Mouse (Mus musculus) gastrocnemius, postnatal 36 days (tissue): ENCODE measurements around the gene Pacsin3. TPM values are rescaled to one million over a fixed set of nuclear protein-coding genes. Genes with fewer than 3 reads are reported as not detected.
"Not testable (repeated sequence)": the region's sequence is repeated elsewhere in the genome, so short reads cannot be mapped to it uniquely, and the experiment has no call there.

Experiments
- DNase-seq, 2 experiments: peaks; one replicate each; pipeline ENCODE4 v3.0.0; 2022
- intact Hi-C: fragments of 180-260 bp; cut with DNase I; formaldehyde crosslinking; loops from one replicate; pipeline ENCODE4 v1.15.1; 2025
- long read RNA-seq, 2 experiments: library from polyadenylated mRNA; stranded (forward); transcript quantifications; one replicate each; pipeline ENCODE4 v2.0.0; 2021
- total RNA-seq, 2 experiments: library from RNA; stranded (reverse); gene quantifications; 2 replicates each; pipeline ENCODE4 v1.2.3; 2021

The Pacsin3 gene
- 100 to 1,000 TPM; 333 to 372 TPM for total RNA-seq
- long read RNA-seq, experiment 1, transcript Pacsin3-215 (11 exons, 1,859 nt), result minor isoform, 5 of 328 reads
- long read RNA-seq, experiment 1, transcript Pacsin3-202 (10 exons, 1,867 nt), result minor isoform, 13 of 328 reads
- long read RNA-seq, experiment 1, transcript Pacsin3-201 (11 exons, 1,862 nt), result major isoform, 22 of 328 reads
- long read RNA-seq, experiment 1, partial matches to known transcripts, result 161 of 328 reads
- long read RNA-seq, experiment 1, other reads (novel, unspliced or antisense), result 125 of 328 reads
- long read RNA-seq, experiment 2, transcript Pacsin3-202 (10 exons, 1,867 nt), result major isoform, 17 of 355 reads
- long read RNA-seq, experiment 2, transcript Pacsin3-215 (11 exons, 1,859 nt), result minor isoform, 7 of 355 reads
- long read RNA-seq, experiment 2, transcript Pacsin3-201 (11 exons, 1,862 nt), result major isoform, 17 of 355 reads
- long read RNA-seq, experiment 2, partial matches to known transcripts, result 123 of 355 reads
- long read RNA-seq, experiment 2, other reads (novel, unspliced or antisense), result 190 of 355 reads

DNA sequence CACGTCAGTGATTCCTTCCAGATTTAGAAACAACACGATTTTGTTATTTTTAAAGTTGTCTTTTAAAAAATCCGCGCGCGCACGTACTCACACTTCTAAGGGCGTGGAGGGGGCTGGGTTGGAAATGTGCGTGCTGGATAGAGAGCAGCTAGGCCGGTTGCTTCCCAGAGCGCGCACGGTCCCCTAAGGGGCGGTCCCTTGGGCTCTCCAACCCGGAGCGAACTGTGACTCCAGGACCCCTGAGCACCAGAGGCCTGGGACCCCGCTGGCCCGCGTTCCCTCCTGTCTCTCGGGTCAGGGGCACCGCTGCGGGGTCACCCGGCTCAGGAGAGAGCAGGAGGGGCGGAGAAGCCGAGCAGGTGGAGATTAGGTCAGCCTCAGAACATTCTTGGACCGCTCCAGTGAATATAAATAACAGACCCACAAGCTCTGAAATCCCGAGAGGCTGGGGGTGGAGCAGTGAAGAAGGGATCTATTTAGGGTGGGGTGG, at the start of gene Pacsin3:
Gene Pacsin3 (plus strand): TSS at position 294 of the 490 bp plus-strand sequence.
- DNase-seq, result peak; percentile 37 to 62
- intact Hi-C loops, result no loop called here

- DNase-seq, result peak in 1 of 2 experiments; percentile 20
- intact Hi-C loops, result no loop called here
These were observed 49.4 kb upstream of the Pacsin3 start for GRCm38 (mm10) chr2:91206254-91206775.

DNA sequence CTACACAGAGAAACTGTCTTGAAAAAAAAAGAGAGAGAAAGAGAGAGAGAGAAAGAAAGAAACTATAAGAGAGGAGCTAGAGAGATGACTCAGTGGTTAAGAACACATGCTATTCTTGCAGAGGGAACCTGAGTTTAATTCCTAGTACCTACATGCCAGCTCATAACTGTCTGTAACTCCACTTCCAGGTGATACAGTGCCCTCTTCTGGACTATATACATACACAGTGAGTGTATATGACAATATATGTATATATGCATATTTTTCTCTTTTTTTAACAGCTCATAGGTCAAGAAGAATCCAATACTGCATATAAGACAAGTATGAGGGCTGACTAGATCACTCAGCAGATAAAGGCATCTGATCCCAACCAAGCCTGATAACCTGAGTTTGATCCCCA, 42.4 kb upstream of the Pacsin3 start:
- intact Hi-C loops, result no loop called here

GRCm38 (mm10) chr2:91217032-91217431, 38.7 kb upstream of the Pacsin3 start:
- no peak for DNase-seq
- intact Hi-C loops, result no loop called here

More for the DNA sequence above, 42.4 kb upstream of the Pacsin3 start:
- no peak for DNase-seq

GRCm38 (mm10) chr2:91220501-91220900, 35.3 kb upstream of the Pacsin3 start:
- no peak for DNase-seq
- intact Hi-C loops, result no loop called here

DNA sequence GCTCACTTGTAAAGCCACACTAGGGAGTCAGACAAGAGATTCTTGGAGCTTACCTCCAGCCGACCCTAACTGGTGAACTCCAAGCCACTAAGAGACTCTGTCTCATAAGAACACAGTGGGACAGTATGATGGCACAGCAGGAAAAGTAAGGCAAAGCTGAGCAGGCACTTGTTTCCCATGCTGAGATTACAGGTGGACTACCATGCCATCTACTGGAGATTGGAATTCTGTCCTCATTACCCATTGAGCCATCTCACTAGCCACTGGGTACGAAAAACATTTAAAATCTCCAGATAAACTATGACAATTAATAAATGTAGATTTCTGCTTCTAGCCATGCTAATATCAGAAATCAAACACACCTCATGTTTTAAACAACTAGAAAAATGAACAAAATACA, 32.1 kb upstream of the Pacsin3 start:
- intact Hi-C loops, result no loop called here
- DNase-seq, result no peak

GRCm38 (mm10) chr2:91229735-91230134, 26.0 kb upstream of the Pacsin3 start:
- intact Hi-C loops, result no loop called here
- DNase-seq, result no peak

- intact Hi-C loops, result loop anchor here (2.0 kb wide), 1 partner anchor 22 kb away; no protein-coding TSS in a partner anchor
- peak; percentile 76 to 93 for DNase-seq
These were observed 18.9 kb upstream of the Pacsin3 start, which contains the start of gene Ddb2 for GRCm38 (mm10) chr2:91236601-91237510. Gene Ddb2 (minus strand): TSS chr2:91236982.

DNA sequence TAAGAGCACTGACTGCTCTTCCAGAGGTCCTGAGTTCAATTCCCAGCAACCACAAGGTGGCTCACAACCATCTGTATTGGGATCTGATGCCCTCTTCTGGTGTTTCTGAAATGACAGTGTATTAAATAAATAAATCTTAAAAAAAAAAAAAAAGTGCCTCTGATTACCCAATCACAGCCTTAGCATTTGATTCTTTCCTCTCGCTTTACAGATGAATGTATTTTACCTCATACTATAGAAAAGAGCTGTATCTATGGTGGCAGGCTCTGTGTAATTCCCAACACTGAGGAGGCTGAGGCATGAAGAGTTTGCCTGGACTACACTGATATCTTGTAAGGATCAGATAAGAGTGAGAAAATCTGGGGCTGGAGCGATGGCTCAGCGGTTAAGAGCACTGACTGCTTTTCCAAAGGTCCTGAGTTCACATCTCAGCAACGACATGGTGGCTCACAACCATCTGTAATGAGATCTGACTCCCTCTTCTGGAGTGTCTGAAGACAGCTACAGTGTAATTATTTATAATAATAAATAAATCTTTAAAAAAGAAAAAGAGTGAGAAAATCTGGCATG, 18.2 kb upstream of the Pacsin3 start:
- intact Hi-C loops, result loop anchor here (2.0 kb wide), 1 partner anchor 21 kb away; no protein-coding TSS in a partner anchor
- not testable (repeated sequence) for DNase-seq

- intact Hi-C loops, result no loop called here
- no peak for DNase-seq
These were observed 13.2 kb upstream of the Pacsin3 start for GRCm38 (mm10) chr2:91242547-91242946.

DNA sequence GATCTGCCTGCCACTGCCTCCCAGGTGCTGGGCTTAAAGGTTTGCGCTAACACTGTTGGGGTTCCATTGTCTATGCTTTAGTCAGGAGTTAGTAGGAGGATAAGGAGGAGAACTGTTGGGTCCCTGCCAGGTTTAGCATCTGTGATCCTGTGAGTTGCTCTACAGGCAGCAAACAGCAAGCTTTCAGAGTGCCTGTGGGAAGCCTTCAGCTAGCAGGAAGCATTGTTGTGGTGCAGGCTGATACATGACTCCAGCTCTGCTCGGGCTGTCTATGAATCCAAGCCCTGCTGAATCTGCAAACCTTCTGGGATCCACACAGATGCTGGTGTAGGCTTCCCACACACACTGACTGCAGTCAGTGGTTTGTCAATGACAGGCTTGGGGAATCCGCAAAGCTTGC, 12.3 kb upstream of the Pacsin3 start:
- DNase-seq, result no peak
- intact Hi-C loops, result no loop called here

DNA sequence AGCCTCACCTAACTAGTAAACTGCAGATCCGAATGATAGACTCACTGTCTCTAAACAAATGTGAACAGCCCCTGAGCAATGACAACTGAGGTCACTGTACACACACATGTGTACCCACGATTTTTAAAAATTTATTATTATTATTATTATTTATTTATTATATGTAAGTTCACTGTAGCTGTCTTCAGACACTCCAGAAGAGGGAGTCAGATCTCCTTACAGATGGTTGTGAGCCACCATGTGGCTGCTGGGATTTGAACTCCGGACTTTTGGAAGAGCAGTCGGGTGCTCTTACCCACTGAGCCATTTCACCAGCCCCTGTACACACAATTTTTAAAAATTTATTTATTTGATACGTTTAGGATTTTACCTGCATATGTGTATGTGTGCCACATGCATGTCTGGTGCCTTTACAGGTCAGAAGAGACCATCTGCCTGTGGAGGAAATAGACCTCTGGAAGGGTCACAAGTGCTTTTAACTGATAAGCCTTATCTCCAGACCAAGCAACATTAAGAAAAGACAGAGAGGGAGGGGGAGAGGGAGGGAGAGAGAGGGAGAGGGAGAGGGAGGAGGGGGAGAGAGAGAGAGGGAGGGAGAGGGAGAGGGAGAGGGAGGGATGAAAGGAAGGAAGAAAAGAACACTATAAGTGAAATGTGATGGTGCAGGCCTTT, 11.1 kb upstream of the Pacsin3 start:
- DNase-seq, result no peak
- intact Hi-C loops, result no loop called here

- intact Hi-C loops, result no loop called here
- DNase-seq, result no peak
These were observed 7.4 kb upstream of the Pacsin3 start for GRCm38 (mm10) chr2:91248366-91248765.

GRCm38 (mm10) chr2:91252001-91252400, 3.8 kb upstream of the Pacsin3 start:
- no peak for DNase-seq
- intact Hi-C loops, result no loop called here

DNA sequence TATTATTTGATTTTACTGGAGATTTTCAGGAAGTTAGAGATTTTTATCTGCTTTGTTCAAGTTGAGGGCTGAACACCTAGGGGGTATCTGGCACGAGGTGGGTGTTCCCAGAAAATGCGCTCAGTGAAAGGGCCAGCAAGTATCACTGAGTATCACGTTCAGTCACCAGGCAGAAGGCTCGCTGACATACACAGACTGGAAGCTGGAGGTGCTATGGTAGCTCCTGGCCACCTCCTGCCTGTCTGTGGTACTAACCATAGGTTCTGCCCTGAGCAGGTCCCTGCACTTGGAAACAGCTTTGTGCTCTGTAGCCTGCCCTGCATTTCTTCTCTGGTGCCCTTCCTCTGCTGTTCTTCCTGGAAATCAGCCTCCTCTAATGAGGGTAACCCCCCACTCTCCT, 3.2 kb upstream of the Pacsin3 start:
- DNase-seq, result no peak
- intact Hi-C loops, result no loop called here

- intact Hi-C loops, result no loop called here
- DNase-seq, result no peak
These were observed 901 bp upstream of the Pacsin3 start for GRCm38 (mm10) chr2:91254725-91255380.

- DNase-seq, result peak; percentile 60 to 71
- intact Hi-C loops, result no loop called here
These were observed 737 bp downstream of the Pacsin3 start for GRCm38 (mm10) chr2:91256256-91257125.
